Mouse (Mus musculus) intestine, embryonic 16.5 days (tissue): ENCODE measurements around the gene Fbxw21. TPM values are rescaled to one million over a fixed set of nuclear protein-coding genes. Genes with fewer than 3 reads are reported as not detected.
"Not testable (repeated sequence)": the region's sequence is repeated elsewhere in the genome, so short reads cannot be mapped to it uniquely, and the experiment has no call there.

Experiments used
- ATAC-seq: fragments of 200-750 bp; cut with Nextera tagmentation; 2 replicates; pipeline ENCODE4 v1.8.0; 2017; ENCODE audit warnings: moderate TSS enrichment, moderate library complexity
- H3K27ac ChIP-seq: fragments of 300-500 bp; sonication (generic); 2 replicates; pipeline ENCODE4 v1.5.1; 2014; ENCODE audit warnings: mild to moderate bottlenecking, low read length
- H3K27me3 ChIP-seq: fragments of 300-500 bp; sonication (generic); replicated peaks from 2 replicates; pipeline ENCODE4 v1.6.1; 2014; ENCODE audit warnings: low read length, control low read depth, mixed read lengths; ENCODE audit not compliant: control insufficient read depth, insufficient read depth
- H3K36me3 ChIP-seq: fragments of 300-500 bp; sonication (generic); 2 replicates; pipeline ENCODE4 v1.6.1; 2014; ENCODE audit warnings: low read length, control low read depth; ENCODE audit not compliant: control insufficient read depth, insufficient read depth
- H3K4me1 ChIP-seq: fragments of 300-500 bp; sonication (generic); 2 replicates; pipeline ENCODE4 v1.6.1; 2014; ENCODE audit warnings: low read length, control low read depth, mixed read lengths; ENCODE audit not compliant: control insufficient read depth, insufficient read depth
- H3K4me2 ChIP-seq: fragments of 300-500 bp; sonication (generic); 2 replicates; pipeline ENCODE4 v1.6.1; 2014; ENCODE audit warnings: low read depth, low read length, control low read depth
- H3K4me3 ChIP-seq: fragments of 300-500 bp; sonication (generic); 2 replicates; pipeline ENCODE4 v1.5.1; 2014; ENCODE audit warnings: mild to moderate bottlenecking, low read length
- H3K9ac ChIP-seq: fragments of 300-500 bp; sonication (generic); 2 replicates; pipeline ENCODE4 v1.6.1; 2014; ENCODE audit warnings: low read depth, low read length
- H3K9me3 ChIP-seq: fragments of 300-500 bp; sonication (generic); 2 replicates; pipeline ENCODE4 v1.6.1; 2016; ENCODE audit warnings: low read length, control low read depth; ENCODE audit not compliant: control insufficient read depth
- WGBS: fragments of 180-500 bp; shearing (Covaris S2); extraction: QIAGEN DNeasy Blood & Tissue Kit; methylation state at CpG from one replicate; pipeline ENCODE4 v1.1.7; 2014; 5-methylcytosine and 5-hydroxymethylcytosine counted together
- polyA plus RNA-seq: library from polyadenylated mRNA; unstranded; fragments of >200 nt; fragmentation: Nextera tagmentation; extraction: Ambion mirVana; gene quantifications from 2 replicates; pipeline ENCODE4 v1.2.1, GENCODE M21; 2015

Fbxw21 gene
- polyA plus RNA-seq, result not detected in 2 replicates

DNA sequence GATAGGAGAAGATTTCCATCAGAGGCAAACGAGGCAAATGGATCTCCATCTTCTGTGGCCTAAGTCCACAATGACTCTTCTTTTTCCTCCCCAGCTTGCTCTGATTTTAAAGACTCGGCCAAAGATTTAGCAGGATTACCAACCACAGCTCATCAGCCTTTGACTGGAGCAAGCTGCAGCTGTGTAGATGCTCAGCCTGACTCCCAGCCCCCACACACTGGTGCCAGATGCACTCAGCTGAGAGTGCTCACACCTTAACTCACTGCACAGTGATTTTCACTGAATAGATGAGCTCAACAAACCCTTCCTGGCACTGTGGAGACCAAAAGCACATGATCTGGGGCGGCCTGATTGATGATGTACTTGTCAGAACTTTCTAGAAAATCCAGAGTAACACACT is at the start of gene Fbxw21:
Fbxw21 (minus strand) TSS at position 101 of the 400 bp plus-strand sequence.
- WGBS, result 69% methylated on average over 3 of the region's 3 CpGs
- H3K36me3 ChIP-seq, result no peaks in the 10 kb centered on the region
- H3K27ac ChIP-seq, result no peak within 1 kb of the TSS
- no peaks in the 10 kb centered on the region for H3K4me1 ChIP-seq
- no peak within 1 kb of the TSS for H3K4me2 ChIP-seq
- no peak within 1 kb of the TSS for H3K4me3 ChIP-seq
- no peaks in the 10 kb centered on the region for H3K27me3 ChIP-seq
- H3K9ac ChIP-seq, result no peak within 1 kb of the TSS
- no peaks in the 10 kb centered on the region for H3K9me3 ChIP-seq
- ATAC-seq, result no peak

DNA sequence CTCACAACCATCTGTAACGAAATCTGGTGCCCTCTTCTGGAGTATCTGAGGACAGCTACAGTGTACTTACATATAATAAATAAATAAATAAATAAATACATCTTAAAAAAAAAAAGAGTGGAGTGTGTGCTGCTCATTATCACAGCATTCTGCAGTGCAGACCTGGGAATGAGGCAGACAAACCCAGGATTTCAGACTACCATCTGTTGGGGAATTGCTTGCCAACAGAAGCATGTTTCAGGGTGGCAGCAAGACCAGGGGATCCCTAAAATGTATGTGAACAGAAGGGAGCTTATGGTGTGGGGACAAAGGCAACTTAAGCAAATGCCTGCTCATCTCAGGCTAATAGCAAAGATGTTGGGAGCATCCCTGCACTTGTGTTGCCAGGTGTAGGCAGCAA is 39.5 kb upstream of the Fbxw21 start:
- not testable (repeated sequence) for H3K27ac ChIP-seq, H3K27me3 ChIP-seq, H3K36me3 ChIP-seq, H3K4me3 ChIP-seq, ATAC-seq, H3K4me1 ChIP-seq, H3K9ac ChIP-seq, H3K4me2 ChIP-seq, H3K9me3 ChIP-seq
- WGBS, result 67% methylated on average over 1 of the region's 1 CpGs

DNA sequence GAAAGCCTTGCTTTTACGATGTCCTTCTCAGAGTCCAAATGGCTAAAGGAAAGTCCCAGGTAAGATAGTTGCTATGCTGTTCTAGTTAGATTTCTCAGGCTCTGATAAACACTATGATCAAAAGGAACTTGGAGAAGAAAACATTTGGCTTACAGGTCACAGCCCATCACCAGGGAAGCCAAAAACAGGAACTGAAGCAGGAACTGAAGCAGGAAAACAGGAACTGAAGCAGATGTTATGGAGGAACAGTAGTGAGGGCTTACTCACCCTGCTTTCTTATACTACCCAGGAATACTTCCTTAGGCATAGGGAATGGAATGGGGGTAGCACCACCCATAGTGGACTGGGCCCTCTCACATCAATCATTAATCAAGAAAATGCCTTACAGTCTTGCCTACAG is 38.5 kb upstream of the Fbxw21 start:
- Histone ChIP-seq H3K27ac (no peak overlapping the region), H3K4me1 (no peaks in the 10 kb centered on the region), H3K36me3 (no peaks in the 10 kb centered on the region), H3K4me3 (no peak overlapping the region), H3K27me3 (no peaks in the 10 kb centered on the region), H3K9ac (no peak overlapping the region), H3K4me2 (no peak overlapping the region), H3K9me3 (no peaks in the 10 kb centered on the region)
- no peak for ATAC-seq
- 85% methylated on average over 1 of the region's 1 CpGs for WGBS

DNA sequence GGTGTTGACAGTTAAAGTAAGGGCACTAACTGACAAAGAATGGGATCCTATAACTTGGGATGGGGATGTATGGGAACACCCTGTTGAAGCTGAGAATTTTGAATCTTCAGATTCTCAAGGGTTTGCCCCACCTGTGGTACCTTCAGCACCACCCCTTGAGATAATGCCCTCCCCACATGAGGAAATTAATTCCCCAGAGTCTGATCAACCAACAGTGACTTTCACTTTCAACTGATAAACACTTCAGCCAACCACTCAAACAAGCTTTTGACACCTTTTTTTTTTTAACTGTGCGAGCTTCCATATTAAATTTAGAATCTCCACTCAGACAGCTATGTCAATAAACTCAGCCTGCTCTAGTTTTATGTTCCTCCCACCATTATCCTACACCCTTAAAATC is 37.5 kb upstream of the Fbxw21 start:
- Histone ChIP-seq H3K9ac (no peak overlapping the region), H3K4me3 (no peak overlapping the region), H3K9me3 (no peaks in the 10 kb centered on the region), H3K27me3 (no peaks in the 10 kb centered on the region), H3K27ac (no peak overlapping the region), H3K4me1 (no peaks in the 10 kb centered on the region), H3K4me2 (no peak overlapping the region), H3K36me3 (no peaks in the 10 kb centered on the region)
- 67% methylated on average over 1 of the region's 1 CpGs for WGBS
- ATAC-seq, result no peak

DNA sequence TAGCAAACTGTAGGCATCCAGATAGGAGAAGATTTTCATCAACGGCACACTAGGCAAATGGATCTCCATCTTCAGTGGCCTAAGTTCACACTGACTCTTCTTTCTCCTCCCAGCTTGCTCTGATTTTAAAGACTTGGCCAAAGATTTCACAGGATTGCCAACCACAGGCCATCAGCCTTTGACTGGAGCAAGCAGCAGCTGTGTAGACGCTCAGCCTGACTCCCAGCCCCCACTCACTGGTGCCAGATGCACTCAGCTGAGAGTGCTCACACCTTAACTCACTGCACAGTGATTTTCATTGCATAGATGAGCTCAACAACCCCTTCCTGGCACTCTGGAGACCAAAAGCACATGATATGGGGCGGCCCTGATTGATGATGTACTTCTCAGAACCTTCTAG is 34.0 kb upstream of the Fbxw21 start, which contains the start of gene Fbxw13:
Fbxw13 (minus strand) TSS at position 101 of the 400 bp plus-strand sequence.
- not testable (repeated sequence) for H3K36me3 ChIP-seq, H3K4me1 ChIP-seq, H3K27ac ChIP-seq, ATAC-seq, H3K4me3 ChIP-seq, H3K4me2 ChIP-seq, H3K9me3 ChIP-seq, H3K9ac ChIP-seq, H3K27me3 ChIP-seq
- WGBS, result 73% methylated on average over 3 of the region's 3 CpGs

DNA sequence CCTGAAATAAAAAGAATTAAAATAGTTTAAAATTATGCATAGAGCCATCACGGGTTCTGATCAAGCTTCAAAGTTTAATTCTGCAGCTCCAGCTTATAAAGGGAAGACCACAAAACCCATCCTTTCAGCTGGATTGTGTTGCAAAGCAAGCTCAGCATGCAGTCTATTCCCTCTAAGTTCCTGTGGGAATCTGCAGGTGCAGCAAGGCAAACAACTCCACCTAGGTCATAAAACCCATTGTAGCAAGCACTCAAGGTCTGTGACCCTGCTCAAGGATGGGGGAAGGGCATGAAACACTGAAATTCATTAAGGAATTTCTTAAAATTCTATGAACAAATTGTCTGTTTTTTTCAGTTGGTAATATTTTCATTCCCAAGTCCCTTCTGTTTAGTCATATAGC is 15.4 kb upstream of the Fbxw21 start:
- Histone ChIP-seq H3K27ac (no peak overlapping the region), H3K9ac (no peak overlapping the region), H3K36me3 (no peaks in the 10 kb centered on the region), H3K9me3 (no peaks in the 10 kb centered on the region), H3K4me3 (no peak overlapping the region), H3K27me3 (no peaks in the 10 kb centered on the region), H3K4me1 (no peaks in the 10 kb centered on the region), H3K4me2 (no peak overlapping the region)
- ATAC-seq, result peak; percentile 85; the same call in 1 of the 2 replicates
- WGBS, result 67% methylated on average over 1 of the region's 1 CpGs

DNA sequence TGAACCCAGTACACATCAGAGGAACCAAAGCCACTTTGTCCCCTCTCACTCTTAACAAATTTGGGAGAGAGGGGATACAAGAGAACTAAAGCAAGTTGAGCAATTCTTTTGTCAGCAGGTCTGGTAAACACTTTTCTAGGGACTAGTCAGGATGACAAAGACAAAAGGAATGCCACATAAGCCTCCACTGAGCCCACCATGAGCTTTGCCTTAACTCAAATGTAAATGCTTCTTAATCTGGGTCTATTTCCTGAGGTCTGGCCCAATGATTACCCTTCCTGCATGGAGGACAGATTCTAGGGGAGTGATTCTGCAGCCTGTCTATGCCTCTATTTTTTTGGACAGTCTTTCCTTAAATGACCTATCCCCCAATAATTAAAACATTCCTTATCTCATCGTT is 14.5 kb upstream of the Fbxw21 start:
- Histone ChIP-seq H3K27ac (no peak overlapping the region), H3K9me3 (no peaks in the 10 kb centered on the region), H3K4me3 (no peak overlapping the region), H3K4me2 (no peak overlapping the region), H3K36me3 (no peaks in the 10 kb centered on the region), H3K4me1 (no peaks in the 10 kb centered on the region), H3K27me3 (no peaks in the 10 kb centered on the region), H3K9ac (no peak overlapping the region)
- no peak for ATAC-seq
- WGBS, result 85% methylated on average over 1 of the region's 1 CpGs

DNA sequence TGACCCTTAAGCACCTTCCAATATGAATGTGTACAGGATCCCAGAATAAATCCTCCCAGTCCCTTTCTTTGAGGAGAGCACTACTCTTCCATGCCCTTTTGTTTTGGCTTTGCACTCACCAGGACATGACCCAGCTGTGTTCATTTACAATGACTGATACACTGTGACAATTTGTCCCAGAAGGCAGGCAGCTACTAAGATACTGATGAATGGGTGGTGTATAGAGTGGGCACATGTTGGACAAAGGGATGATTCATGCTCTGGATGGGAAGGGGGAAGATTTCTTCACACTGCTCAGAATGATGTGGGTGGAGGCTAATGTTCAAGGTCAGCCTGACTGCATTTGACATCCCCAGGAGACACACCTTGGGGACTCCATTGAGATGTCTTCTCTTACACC is 5.5 kb upstream of the Fbxw21 start:
- Histone ChIP-seq H3K9me3 (no peaks in the 10 kb centered on the region), H3K4me1 (no peaks in the 10 kb centered on the region), H3K4me3 (no peak overlapping the region), H3K27ac (no peak overlapping the region), H3K27me3 (no peaks in the 10 kb centered on the region), H3K4me2 (no peak overlapping the region), H3K36me3 (no peaks in the 10 kb centered on the region), H3K9ac (no peak overlapping the region)
- no peak for ATAC-seq

DNA sequence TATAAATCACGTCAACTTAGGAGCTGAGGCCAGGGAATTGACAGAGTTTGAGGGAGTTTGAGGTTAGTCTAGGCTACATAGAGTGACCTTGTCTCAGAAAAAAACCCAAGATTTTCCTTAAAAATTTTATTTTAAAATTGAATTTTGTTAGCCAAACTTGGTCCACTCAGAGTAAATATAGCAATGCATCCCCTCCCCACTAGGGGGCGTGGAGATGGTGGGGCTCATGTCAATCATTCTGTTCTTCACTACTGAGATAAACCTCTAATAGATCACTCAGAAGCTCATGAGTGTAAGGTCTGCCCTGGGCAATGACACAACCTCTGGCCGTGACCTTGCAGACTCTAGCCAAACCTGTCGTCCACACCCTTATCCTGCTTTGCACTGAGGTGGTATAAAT is 21.4 kb downstream of the Fbxw21 start:
- H3K36me3 ChIP-seq, H3K4me1 ChIP-seq, H3K4me3 ChIP-seq, ATAC-seq, H3K27ac ChIP-seq, H3K4me2 ChIP-seq, H3K9me3 ChIP-seq, H3K9ac ChIP-seq, H3K27me3 ChIP-seq: not testable (repeated sequence)
- WGBS, result 64% methylated on average over 4 of the region's 4 CpGs

DNA sequence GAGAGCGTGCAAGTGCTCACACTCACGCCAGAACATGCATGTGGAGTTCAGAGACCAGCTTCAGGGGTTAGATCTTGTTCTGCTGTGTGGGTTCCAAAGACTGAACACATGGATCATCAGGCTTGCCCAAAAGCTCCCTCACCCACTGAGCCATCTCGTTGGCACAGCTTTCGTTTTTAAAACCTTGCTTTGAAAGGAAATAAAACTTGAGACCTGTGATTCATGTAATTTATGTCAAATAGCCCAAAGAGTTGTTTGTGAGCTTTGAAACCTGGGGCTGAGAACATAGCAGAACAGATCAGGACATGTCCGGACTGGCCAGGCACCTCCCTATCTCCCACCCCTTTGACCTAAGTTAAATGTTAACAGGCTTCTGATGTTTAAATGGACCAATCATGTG is 31.8 kb downstream of the Fbxw21 start:
- H3K4me2 ChIP-seq, result no peak overlapping the region
- no peak overlapping the region for H3K27ac ChIP-seq
- H3K27me3 ChIP-seq, result no peaks in the 10 kb centered on the region
- H3K36me3 ChIP-seq, result no peaks in the 10 kb centered on the region
- no peak for ATAC-seq
- H3K9ac ChIP-seq, result no peak overlapping the region
- no peak overlapping the region for H3K4me3 ChIP-seq
- no peaks in the 10 kb centered on the region for H3K9me3 ChIP-seq
- no peaks in the 10 kb centered on the region for H3K4me1 ChIP-seq
- WGBS, result 88% methylated on average over 5 of the region's 5 CpGs
